Mouse (Mus musculus): ENCODE measurements around the gene U2af1l4. TPM values are rescaled to one million over a fixed set of nuclear protein-coding genes. Genes with fewer than 3 reads are reported as not detected.
A peak's percentile ranks its signal among the peaks of the same experiment; 100 is the strongest.

The U2af1l4 gene
- total RNA-seq, 2 experiments from 2014 or later, result 50.1 to 56.1 TPM

DNA sequence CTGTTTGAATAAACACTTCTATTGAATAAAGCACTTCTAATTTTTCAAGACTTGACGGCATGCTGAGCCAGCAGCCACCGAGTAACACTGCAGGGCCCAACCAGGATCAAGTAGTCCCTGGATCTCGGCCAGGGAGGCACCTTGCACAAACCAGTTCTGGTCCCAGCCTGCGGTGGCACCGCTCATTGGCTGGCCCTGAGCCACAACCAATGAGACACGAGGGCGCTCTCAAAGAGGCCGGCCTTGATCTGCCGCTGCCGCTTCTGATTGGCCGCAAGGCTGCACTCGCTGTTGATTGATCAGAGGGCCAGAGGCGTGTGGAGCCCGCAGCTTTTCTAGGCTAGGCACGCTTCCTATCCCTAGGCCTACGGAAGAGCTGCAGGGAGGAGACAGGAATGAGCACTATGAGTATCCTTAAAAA, 36.8 kb downstream of the U2af1l4 start:
- peak; percentile 92 to 93 for DNase-seq (ENCODE audit: extremely low spot score in 1 of 2, low spot score in 2 of 2)
- intact Hi-C loops (cut with DNase I), result no loop called here

DNA sequence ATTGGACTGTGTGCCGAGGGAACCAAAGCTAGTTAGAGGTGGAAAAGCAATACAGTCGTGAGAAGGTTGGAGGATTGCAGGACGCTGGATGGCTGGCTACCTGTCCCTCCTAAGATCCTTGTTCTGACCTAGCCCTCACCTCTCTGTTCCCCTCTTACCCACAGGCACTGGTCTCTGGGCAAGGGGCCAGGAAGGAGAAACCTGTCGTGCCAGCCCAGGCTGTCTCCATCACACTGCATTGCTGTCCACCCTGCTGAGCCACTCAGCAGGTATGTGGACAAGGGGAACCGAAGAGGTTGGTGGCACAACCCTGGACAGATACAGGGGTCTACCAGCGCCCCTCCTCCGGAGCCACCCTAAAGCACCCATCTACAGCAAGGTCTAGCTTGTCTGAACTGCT, 37.5 kb downstream of the U2af1l4 start:
- intact Hi-C loops (cut with DNase I), result no loop called here
- no peak for DNase-seq (ENCODE audit: extremely low spot score in 1 of 2, low spot score in 2 of 2)

- no peak for DNase-seq (ENCODE audit: extremely low spot score in 1 of 2, low spot score in 2 of 2)
- intact Hi-C loops (cut with DNase I), result no loop called here
These were observed 39.5 kb downstream of the U2af1l4 start for GRCm38 (mm10) chr7:30602583-30602982.

DNA sequence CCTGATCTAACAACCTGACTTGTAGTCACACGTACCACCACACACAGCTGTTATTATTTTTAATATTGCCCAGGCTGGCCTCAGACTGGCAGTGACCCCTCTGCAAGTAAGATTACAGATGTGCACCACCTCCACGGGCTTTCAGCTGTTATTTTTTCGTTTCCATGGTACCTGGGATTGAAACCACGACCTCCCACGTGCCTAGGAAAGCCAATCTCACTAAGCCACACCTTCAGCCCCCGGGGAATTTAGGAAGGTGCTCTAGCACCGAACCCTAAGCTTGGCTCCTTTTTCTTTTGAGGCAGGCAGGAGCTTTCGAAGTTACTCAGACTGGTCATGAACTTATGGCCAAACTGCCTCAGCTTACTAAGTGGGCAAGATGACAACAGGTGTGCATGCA, 41.3 kb downstream of the U2af1l4 start:
- intact Hi-C loops (cut with DNase I), result no loop called here
- DNase-seq (ENCODE audit: extremely low spot score in 1 of 2, low spot score in 2 of 2), result no peak

DNA sequence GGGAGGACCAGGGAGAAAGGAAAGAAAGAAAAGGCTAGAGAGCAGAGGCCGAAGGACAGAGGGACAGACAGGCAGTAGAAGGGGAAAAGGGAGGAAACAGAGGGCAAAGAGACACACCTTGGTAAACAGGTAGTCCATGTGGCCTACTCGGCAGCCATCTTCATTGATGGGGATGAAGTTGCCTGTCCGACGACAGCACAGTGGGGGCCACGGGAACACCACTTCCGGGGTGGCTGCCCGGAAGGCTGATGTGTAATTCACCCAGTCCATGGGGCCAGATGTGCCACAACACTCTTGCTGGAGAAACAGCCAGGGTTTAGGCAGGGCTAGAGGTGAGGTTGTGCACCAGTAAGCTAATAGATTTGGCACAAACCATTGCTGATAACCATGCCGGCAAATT, 41.8 kb downstream of the U2af1l4 start:
- intact Hi-C loops (cut with DNase I), result no loop called here
- DNase-seq (ENCODE audit: extremely low spot score in 1 of 2, low spot score in 2 of 2), result no peak

- peak in 1 of 2 experiments; percentile 74 for DNase-seq (ENCODE audit: extremely low spot score in 1 of 2, low spot score in 2 of 2)
- intact Hi-C loops (cut with DNase I), result no loop called here
These were observed 44.7 kb downstream of the U2af1l4 start for GRCm38 (mm10) chr7:30607706-30608309.

DNA sequence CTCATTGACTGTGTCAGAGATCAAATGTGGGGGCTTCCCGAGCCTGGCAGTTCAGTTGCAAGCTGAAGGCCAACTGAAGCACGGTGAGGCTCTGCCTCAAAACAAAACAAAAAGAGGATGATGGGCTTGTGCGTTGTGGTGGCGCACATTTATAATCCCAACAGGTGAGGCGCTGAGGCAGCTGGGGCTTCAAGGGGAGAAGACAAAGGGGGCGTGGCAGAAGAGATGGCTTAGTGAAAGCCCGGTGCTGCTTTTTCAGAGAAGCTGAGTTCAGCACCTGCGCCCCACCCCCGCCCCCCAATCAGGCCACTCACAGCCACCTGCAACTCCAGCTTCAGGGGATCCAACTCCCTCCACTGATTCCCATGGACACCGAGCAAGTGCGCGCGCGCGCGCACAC, 45.4 kb downstream of the U2af1l4 start:
- DNase-seq (ENCODE audit: extremely low spot score in 1 of 2, low spot score in 2 of 2), result no peak
- intact Hi-C loops (cut with DNase I), result no loop called here

- intact Hi-C loops (cut with DNase I), result no loop called here
- DNase-seq (ENCODE audit: extremely low spot score in 1 of 2, low spot score in 2 of 2), result no peak
These were observed 46.9 kb downstream of the U2af1l4 start for GRCm38 (mm10) chr7:30610043-30610442.

GRCm38 (mm10) chr7:30612654-30613402, 49.7 kb downstream of the U2af1l4 start, which contains the start of gene Upk1a:
Gene Upk1a (minus strand): TSS chr7:30612847.
- intact Hi-C loops (cut with DNase I), result no loop called here

GRCm38 (mm10) chr7:30613529-30614112, 50.5 kb downstream of the U2af1l4 start:
- intact Hi-C loops (cut with DNase I), result no loop called here

More at GRCm38 (mm10) chr7:30612654-30613402, 49.7 kb downstream of the U2af1l4 start, which contains the start of gene Upk1a:
- DNase-seq (ENCODE audit: extremely low spot score in 1 of 2, low spot score in 2 of 2), result no peak

DNA sequence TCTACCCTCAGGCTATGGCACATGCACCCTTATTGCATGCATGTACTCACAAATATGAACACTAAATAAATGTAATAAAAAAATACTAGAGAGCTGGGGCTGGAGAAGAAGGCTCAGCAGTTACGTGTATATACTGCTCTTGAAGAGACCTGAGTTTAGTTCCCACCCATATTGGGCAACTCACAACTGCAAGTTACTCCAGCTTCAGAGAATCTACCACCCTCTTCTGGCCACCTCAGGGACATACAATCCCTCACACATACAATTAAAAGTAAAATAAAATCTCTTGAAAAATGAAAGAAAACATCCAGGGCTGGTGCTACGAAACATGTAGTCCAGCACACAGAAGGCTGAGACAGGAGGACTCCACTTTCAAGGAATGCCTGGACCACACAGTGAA, 51.4 kb downstream of the U2af1l4 start:
- DNase-seq (ENCODE audit: extremely low spot score in 1 of 2, low spot score in 2 of 2), result no peak
- intact Hi-C loops (cut with DNase I), result no loop called here

More at GRCm38 (mm10) chr7:30613529-30614112, 50.5 kb downstream of the U2af1l4 start:
- DNase-seq (ENCODE audit: extremely low spot score in 1 of 2, low spot score in 2 of 2), result peak; percentile 39 to 54

Small RNAs within 50 kb of the gene (microRNA-seq; reads per million reads assigned to microRNA genes)
- gene Gm38670, result 0.86 reads per million
- 2.6 reads per million for gene Mir3569

Other genes with a start within 250 kb of the U2af1l4 start
- gene Syne4, start 248.5 kb upstream of the U2af1l4 start, total RNA-seq (2021), result 1 to 10 TPM; 5.4 to 7.5 TPM
- gene E130208F15Rik, start 241.6 kb upstream of the U2af1l4 start, total RNA-seq (2021), result under 1 TPM; 0.45 to 0.67 TPM
- gene Sdhaf1, start 239.4 kb upstream of the U2af1l4 start, total RNA-seq (2021), result 1 to 10 TPM; 7.8 to 8.2 TPM
- gene Lrfn3, start 200.5 kb upstream of the U2af1l4 start, total RNA-seq (2021), result 10 to 100 TPM; 48.1 to 48.2 TPM
- 10 to 100 TPM; 20.8 to 20.9 TPM for gene Tyrobp, start 149.5 kb upstream of the U2af1l4 start, total RNA-seq (2021)
- 1 to 10 TPM in 1 of 2 experiments, not detected in 1; 1.1 TPM for gene Hcst, start 143.4 kb upstream of the U2af1l4 start, total RNA-seq (2021)
- gene Nfkbid, start 141.6 kb upstream of the U2af1l4 start, total RNA-seq (2021), result 1 to 10 TPM; 2.7 to 3.6 TPM
- gene Aplp1, start 117.8 kb upstream of the U2af1l4 start, total RNA-seq (2021), result 100 to 1,000 TPM; 937 to 959 TPM
- 1 to 10 TPM; 1.2 to 4.9 TPM for gene Kirrel2, start 105.6 kb upstream of the U2af1l4 start, total RNA-seq (2021)
- under 1 TPM; 0.26 to 0.32 TPM for gene Nphs1, start 105.0 kb upstream of the U2af1l4 start, total RNA-seq (2021)
- gene Prodh2, start 69.7 kb upstream of the U2af1l4 start, total RNA-seq (2021), result under 1 TPM in 1 of 2 experiments, not detected in 1; 0.67 TPM
- gene Arhgap33, start 28.2 kb upstream of the U2af1l4 start, total RNA-seq (2021), result 100 to 1,000 TPM; 259 to 264 TPM
- 1 to 10 TPM; 6.4 to 7.3 TPM for gene Hspb6, start 11.1 kb upstream of the U2af1l4 start, total RNA-seq (2021)
- 1 to 10 TPM; 2.9 to 3.4 TPM for gene Proser3, start 11.0 kb upstream of the U2af1l4 start, total RNA-seq (2021)
- gene Lin37, start 3.5 kb upstream of the U2af1l4 start, total RNA-seq (2021), result 10 to 100 TPM; 24.3 to 26.4 TPM
- gene Gm49396, start within 50 bp of the U2af1l4 start, total RNA-seq (2021), result 1 to 10 TPM; 4.2 TPM
- gene Psenen, start 326 bp downstream of the U2af1l4 start, total RNA-seq (2021), result 10 to 100 TPM; 79.1 to 82.8 TPM
- 1 to 10 TPM; 1.5 to 1.8 TPM for gene Igflr1, start 2.1 kb downstream of the U2af1l4 start, total RNA-seq (2021)
- 10 to 100 TPM; 54.1 to 56.9 TPM for gene Kmt2b, start 25.4 kb downstream of the U2af1l4 start, total RNA-seq (2021)
- not detected for gene Zbtb32, start 35.6 kb downstream of the U2af1l4 start, total RNA-seq (2021)
- gene Upk1a, start 49.5 kb downstream of the U2af1l4 start, total RNA-seq (2021), result under 1 TPM in 1 of 2 experiments, not detected in 1; 0.32 TPM
- 100 to 1,000 TPM; 736 to 789 TPM for gene Cox6b1, start 62.9 kb downstream of the U2af1l4 start, total RNA-seq (2021)
- not detected for gene Etv2, start 72.6 kb downstream of the U2af1l4 start, total RNA-seq (2021)
- gene Rbm42, start 87.0 kb downstream of the U2af1l4 start, total RNA-seq (2021), result 10 to 100 TPM; 68.0 to 72.2 TPM
- gene Haus5, start 101.7 kb downstream of the U2af1l4 start, total RNA-seq (2021), result 1 to 10 TPM; 7.1 to 7.3 TPM
- not detected for gene Pmis2, start 108.3 kb downstream of the U2af1l4 start, total RNA-seq (2021)
- not detected for gene 2200002J24Rik, start 135.6 kb downstream of the U2af1l4 start, total RNA-seq (2021)
- 1 to 10 TPM; 2.5 to 3.2 TPM for gene Atp4a, start 148.9 kb downstream of the U2af1l4 start, total RNA-seq (2021)
- 100 to 1,000 TPM; 136 to 144 TPM for gene Tmem147, start 166.2 kb downstream of the U2af1l4 start, total RNA-seq (2021)
- gene Gapdhs, start 180.4 kb downstream of the U2af1l4 start, total RNA-seq (2021), result not detected
- 1 to 10 TPM; 9.5 to 9.8 TPM for gene Sbsn, start 188.2 kb downstream of the U2af1l4 start, total RNA-seq (2021)
- 1 to 10 TPM; 1.4 to 1.5 TPM for gene Dmkn, start 200.5 kb downstream of the U2af1l4 start, total RNA-seq (2021)
- not detected for gene Krtdap, start 224.6 kb downstream of the U2af1l4 start, total RNA-seq (2021)

All from left cerebral cortex, postnatal 10 days (tissue).